Mouse (Mus musculus) stomach, postnatal 0 days (tissue): ENCODE results near the gene Ap1m2.
"Not testable (repeated sequence)": the region's sequence is repeated elsewhere in the genome, so short reads cannot be mapped to it uniquely, and the experiment has no call there.

ENCODE experiments used
- CTCF ChIP-seq: IDR thresholded peaks from 2 replicates; pipeline ENCODE4 v1.5.1; 2016; ENCODE audit warnings: antibody characterized with exemption, low read depth, mild to moderate bottlenecking, moderate library complexity
- EP300 ChIP-seq: optimal IDR thresholded peaks from 2 replicates; pipeline ENCODE3; 2016; ENCODE audit warnings: antibody characterized with exemption

GRCm38 (mm10) chr9:21256349-21256748 is 55.8 kb downstream of the Ap1m2 start:
- not testable (repeated sequence) for TF ChIP-seq CTCF, EP300
